Mouse (Mus musculus) CH12.LX (cell line): ENCODE data around the gene Olfr348. TPM values are rescaled to one million over a fixed set of nuclear protein-coding genes. Genes with fewer than 3 reads are reported as not detected.

Source experiments
- DNase-seq: peaks from one replicate; pipeline ENCODE4 v3.0.0-alpha.2; 2013; ENCODE audit errors: extremely low read depth
- H3K27ac ChIP-seq: 2 replicates; pipeline ENCODE4 v1.5.1; 2012; ENCODE audit warnings: low read depth, mild to moderate bottlenecking, control low read depth, moderate library complexity; ENCODE audit not compliant: insufficient read depth
- H3K27me3 ChIP-seq: replicated peaks from 2 replicates; pipeline ENCODE3; 2012; ENCODE audit warnings: inconsistent platforms
- H3K36me3 ChIP-seq, 2 experiments: replicated peaks in 1 of 2; 2 replicates each; pipeline versions ENCODE3 to v1.6.1; 2012; ENCODE audit warnings: inconsistent platforms in 1 of 2, low read length in 1 of 2, mild to moderate bottlenecking in 1 of 2, mixed read lengths in 1 of 2, moderate library complexity in 1 of 2; ENCODE audit not compliant: control insufficient read depth in 1 of 2, insufficient read depth in 1 of 2
- H3K4me1 ChIP-seq, 2 experiments: 2 replicates each; pipeline ENCODE4 v1.6.1; 2012; ENCODE audit warnings: inconsistent platforms in 1 of 2, moderate library complexity in 1 of 2; ENCODE audit not compliant: insufficient read depth in 2 of 2, control insufficient read depth in 1 of 2
- H3K4me2 ChIP-seq: 2 replicates; pipeline ENCODE4 v1.6.1; 2012; ENCODE audit warnings: low read depth, mild to moderate bottlenecking, control low read depth; ENCODE audit not compliant: poor library complexity, insufficient read depth, severe bottlenecking
- H3K4me3 ChIP-seq, 3 experiments: fragments of 150-350 bp in 1 of 3; sonication (generic) in 1 of 3; replicated peaks in 1 of 3; 2 replicates each; pipeline versions ENCODE3 to v1.5.1; 2011 to 2012; ENCODE audit warnings: low read depth in 2 of 3, low read length in 2 of 3, mild to moderate bottlenecking in 2 of 3, moderate library complexity in 2 of 3, control low read depth in 1 of 3, improper control_type of control experiment in 1 of 3, inconsistent platforms in 1 of 3, mixed read lengths in 1 of 3; ENCODE audit not compliant: poor library complexity in 1 of 3
- H3K79me2 ChIP-seq: replicated peaks from 2 replicates; pipeline ENCODE4 v1.6.1; 2012; ENCODE audit warnings: mild to moderate bottlenecking, moderate library complexity; ENCODE audit not compliant: control insufficient read depth, poor library complexity, insufficient read depth, severe bottlenecking; ENCODE audit errors: extremely low read depth
- H3K9ac ChIP-seq: 2 replicates; pipeline ENCODE4 v1.6.1; 2012; ENCODE audit warnings: low read depth, mild to moderate bottlenecking, control low read depth, moderate library complexity; ENCODE audit not compliant: insufficient read depth
- H3K9me3 ChIP-seq: replicated peaks from 2 replicates; pipeline ENCODE3; 2012; ENCODE audit warnings: low read length, inconsistent platforms, mixed read lengths
- CHD1 ChIP-seq: IDR thresholded peaks from 2 replicates; pipeline ENCODE4 v1.6.1; 2012; ENCODE audit warnings: low read depth, low read length, improper control_type of control experiment, inconsistent platforms
- USF2 ChIP-seq: conservative IDR thresholded peaks from 2 replicates; pipeline ENCODE4 v1.6.1; 2011; ENCODE audit warnings: low read depth, low read length, improper control_type of control experiment
- dilution Hi-C: fragments of 300-500 bp; cut with MboI; formaldehyde crosslinking; loops from 2 replicates; pipeline ENCODE4 v1.14.3; 2020; ENCODE audit warnings: low sequenced_read_pairs; ENCODE audit not compliant: extremely low pct_unique_long_range_greater_than_20kb, extremely low pct_ligation_motif_present
- in situ Hi-C: fragments of 300-500 bp; cut with MboI; formaldehyde crosslinking; loops from 3 replicates; pipeline ENCODE4 v1.14.3; 2019; ENCODE audit warnings: low sequenced_read_pairs, low pct_ligation_motif_present, low pct_unique_long_range_greater_than_20kb, mixed read lengths
- polyA plus RNA-seq: library from polyadenylated mRNA; unstranded; fragments of >175 nt; gene quantifications from 2 replicates; pipeline ENCODE4 v1.2.1, GENCODE M21; 2012; ENCODE audit warnings: low read depth; ENCODE audit not compliant: insufficient read length
- total RNA-seq, 2 experiments: library from RNA; depleted of rRNA; stranded (reverse); fragments of 300-350 nt in 1 of 2; fragments of >200 nt in 1 of 2; gene quantifications; 2 replicates each; pipeline ENCODE4 v1.2.3; 2012 to 2014

Olfr348 gene
- total and polyA plus RNA-seq, 3 experiments: not detected

GRCm38 (mm10) chr2:36816932-36817331 lies 32.9 kb downstream of the Olfr348 start, which contains the start of gene Olfr3:
Gene Olfr3 (minus strand): TSS chr2:36817032.
- no peak for DNase-seq
- no peak within 1 kb of the TSS for H3K9ac ChIP-seq
- dilution Hi-C loops: no loop called here
- no peaks in the 10 kb centered on the region for H3K36me3 ChIP-seq
- no peaks in the 10 kb centered on the region for H3K4me1 ChIP-seq
- H3K27me3 ChIP-seq: peaks cover 19% of the 10 kb centered on the region
- H3K4me3 ChIP-seq: no peak within 1 kb of the TSS
- H3K9me3 ChIP-seq: peaks cover 8% of the 10 kb centered on the region
- H3K4me2 ChIP-seq: no peak within 1 kb of the TSS
- no peaks in the 10 kb centered on the region for H3K79me2 ChIP-seq
- no peak for TF ChIP-seq USF2
- TF ChIP-seq CHD1: no peak
- TF ChIP-seq, all 38 proteins: peak for 0
- H3K27ac ChIP-seq: no peak within 1 kb of the TSS
- in situ Hi-C loops: no loop called here

Other genes with a start within 250 kb of the Olfr348 start
- not detected in 2 replicates for gene Olfr344, start 217.6 kb upstream of the Olfr348 start, total RNA-seq (2012; rRNA removed)
- not detected in 2 replicates for gene Olfr344, start 217.6 kb upstream of the Olfr348 start, total RNA-seq (2014; rRNA removed)
- not detected in 2 replicates for gene Olfr344, start 217.6 kb upstream of the Olfr348 start, polyA plus RNA-seq
- not detected in 2 replicates for gene Olfr345, start 144.2 kb upstream of the Olfr348 start, total RNA-seq (2012; rRNA removed)
- not detected in 2 replicates for gene Olfr345, start 144.2 kb upstream of the Olfr348 start, total RNA-seq (2014; rRNA removed)
- not detected in 2 replicates for gene Olfr345, start 144.2 kb upstream of the Olfr348 start, polyA plus RNA-seq
- gene Olfr346, start 98.5 kb upstream of the Olfr348 start, total RNA-seq (2012; rRNA removed): not detected in 2 replicates
- not detected in 2 replicates for gene Olfr346, start 98.5 kb upstream of the Olfr348 start, total RNA-seq (2014; rRNA removed)
- gene Olfr346, start 98.5 kb upstream of the Olfr348 start, polyA plus RNA-seq: not detected in 2 replicates
- not detected in 2 replicates for gene Olfr347, start 52.4 kb upstream of the Olfr348 start, total RNA-seq (2012; rRNA removed)
- not detected in 2 replicates for gene Olfr347, start 52.4 kb upstream of the Olfr348 start, total RNA-seq (2014; rRNA removed)
- gene Olfr347, start 52.4 kb upstream of the Olfr348 start, polyA plus RNA-seq: not detected in 2 replicates
- gene Olfr50, start 6.3 kb downstream of the Olfr348 start, total RNA-seq (2012; rRNA removed): not detected in 2 replicates
- gene Olfr50, start 6.3 kb downstream of the Olfr348 start, total RNA-seq (2014; rRNA removed): not detected in 2 replicates
- gene Olfr50, start 6.3 kb downstream of the Olfr348 start, polyA plus RNA-seq: not detected in 2 replicates
- not detected in 2 replicates for gene Olfr3, start 32.8 kb downstream of the Olfr348 start, total RNA-seq (2012; rRNA removed)
- gene Olfr3, start 32.8 kb downstream of the Olfr348 start, total RNA-seq (2014; rRNA removed): not detected in 2 replicates
- not detected in 2 replicates for gene Olfr3, start 32.8 kb downstream of the Olfr348 start, polyA plus RNA-seq
- gene Olfr350, start 62.0 kb downstream of the Olfr348 start, total RNA-seq (2012; rRNA removed): not detected in 2 replicates
- not detected in 2 replicates for gene Olfr350, start 62.0 kb downstream of the Olfr348 start, total RNA-seq (2014; rRNA removed)
- gene Olfr350, start 62.0 kb downstream of the Olfr348 start, polyA plus RNA-seq: not detected in 2 replicates
- gene Olfr351, start 78.4 kb downstream of the Olfr348 start, total RNA-seq (2012; rRNA removed): not detected in 2 replicates
- not detected in 2 replicates for gene Olfr351, start 78.4 kb downstream of the Olfr348 start, total RNA-seq (2014; rRNA removed)
- gene Olfr351, start 78.4 kb downstream of the Olfr348 start, polyA plus RNA-seq: not detected in 2 replicates
- gene Olfr352, start 84.2 kb downstream of the Olfr348 start, total RNA-seq (2012; rRNA removed): not detected in 2 replicates
- not detected in 2 replicates for gene Olfr352, start 84.2 kb downstream of the Olfr348 start, total RNA-seq (2014; rRNA removed)
- gene Olfr352, start 84.2 kb downstream of the Olfr348 start, polyA plus RNA-seq: not detected in 2 replicates
- gene Olfr353, start 108.7 kb downstream of the Olfr348 start, total RNA-seq (2012; rRNA removed): not detected in 2 replicates
- not detected in 2 replicates for gene Olfr353, start 108.7 kb downstream of the Olfr348 start, total RNA-seq (2014; rRNA removed)
- not detected in 2 replicates for gene Olfr353, start 108.7 kb downstream of the Olfr348 start, polyA plus RNA-seq
- gene Olfr354, start 121.4 kb downstream of the Olfr348 start, total RNA-seq (2012; rRNA removed): not detected in 2 replicates
- not detected in 2 replicates for gene Olfr354, start 121.4 kb downstream of the Olfr348 start, total RNA-seq (2014; rRNA removed)
- gene Olfr354, start 121.4 kb downstream of the Olfr348 start, polyA plus RNA-seq: not detected in 2 replicates
- gene Olfr355, start 144.6 kb downstream of the Olfr348 start, total RNA-seq (2012; rRNA removed): not detected in 2 replicates
- gene Olfr355, start 144.6 kb downstream of the Olfr348 start, total RNA-seq (2014; rRNA removed): not detected in 2 replicates
- gene Olfr355, start 144.6 kb downstream of the Olfr348 start, polyA plus RNA-seq: not detected in 2 replicates
- gene Olfr356, start 152.8 kb downstream of the Olfr348 start, total RNA-seq (2012; rRNA removed): not detected in 2 replicates
- gene Olfr356, start 152.8 kb downstream of the Olfr348 start, total RNA-seq (2014; rRNA removed): not detected in 2 replicates
- not detected in 2 replicates for gene Olfr356, start 152.8 kb downstream of the Olfr348 start, polyA plus RNA-seq
- gene Olfr357, start 209.6 kb downstream of the Olfr348 start, total RNA-seq (2012; rRNA removed): not detected in 2 replicates
- not detected in 2 replicates for gene Olfr357, start 209.6 kb downstream of the Olfr348 start, total RNA-seq (2014; rRNA removed)
- gene Olfr357, start 209.6 kb downstream of the Olfr348 start, polyA plus RNA-seq: not detected in 2 replicates
- gene Olfr358, start 225.1 kb downstream of the Olfr348 start, total RNA-seq (2012; rRNA removed): not detected in 2 replicates
- gene Olfr358, start 225.1 kb downstream of the Olfr348 start, total RNA-seq (2014; rRNA removed): not detected in 2 replicates
- gene Olfr358, start 225.1 kb downstream of the Olfr348 start, polyA plus RNA-seq: not detected in 2 replicates